Mouse (Mus musculus) monocyte, adult 2 months (primary cell): ENCODE data around the gene Slc22a7.

Experiments used
- DNase-seq, 2 experiments: peaks; one replicate each; pipeline ENCODE4 v3.0.0; 2022; ENCODE audit warnings: low spot score in 2 of 2, low read depth in 1 of 2

The Slc22a7 gene

GRCm38 (mm10) chr17:46436672-46437366 is 1.4 kb downstream of the Slc22a7 start:
- no peak for DNase-seq

GRCm38 (mm10) chr17:46433627-46434026 is 4.6 kb downstream of the Slc22a7 start:
- DNase-seq: peak in 1 of 2 experiments; percentile 10

GRCm38 (mm10) chr17:46428761-46429414 is 9.4 kb downstream of the Slc22a7 start, which contains the start of gene Crip3:
Gene Crip3 (plus strand): TSS chr17:46428926.
- DNase-seq: no peak

GRCm38 (mm10) chr17:46426496-46426895 is 11.8 kb downstream of the Slc22a7 start:
- no peak for DNase-seq

- DNase-seq: no peak
These were observed 18.5 kb downstream of the Slc22a7 start for GRCm38 (mm10) chr17:46419717-46420116.

GRCm38 (mm10) chr17:46418628-46419027 is 19.6 kb downstream of the Slc22a7 start:
- no peak for DNase-seq

GRCm38 (mm10) chr17:46408478-46408877 is 29.8 kb downstream of the Slc22a7 start:
- no peak for DNase-seq

- no peak for DNase-seq
These were observed 43.6 kb downstream of the Slc22a7 start for GRCm38 (mm10) chr17:46394631-46395030.

- no peak for DNase-seq
These were observed 45.2 kb downstream of the Slc22a7 start for GRCm38 (mm10) chr17:46393012-46393411.

GRCm38 (mm10) chr17:46388200-46388599 is 50.1 kb downstream of the Slc22a7 start:
- DNase-seq: no peak

GRCm38 (mm10) chr17:46384061-46384801 is 54.0 kb downstream of the Slc22a7 start:
- DNase-seq: peak in 1 of 2 experiments; percentile 15

GRCm38 (mm10) chr17:46383294-46384060 is 54.8 kb downstream of the Slc22a7 start, which contains the start of gene Zfp318:
Gene Zfp318 (plus strand): TSS chr17:46383731.
- peak; percentile 65 to 86 for DNase-seq
